Mouse (Mus musculus): ENCODE measurements around the gene Arid1b.

The Arid1b gene

GRCm38 (mm10) chr17:5215352-5215751 lies 221.2 kb downstream of the Arid1b start:
- DNase-seq (ENCODE audit: low read depth): no peak

GRCm38 (mm10) chr17:5216965-5217546 lies 222.9 kb downstream of the Arid1b start:
- DNase-seq (ENCODE audit: low read depth): no peak

- DNase-seq (ENCODE audit: low read depth): no peak
These were observed 224.0 kb downstream of the Arid1b start for GRCm38 (mm10) chr17:5217852-5218845.

- DNase-seq (ENCODE audit: low read depth): no peak
These were observed 224.9 kb downstream of the Arid1b start for GRCm38 (mm10) chr17:5218955-5219557.

GRCm38 (mm10) chr17:5221041-5221440 lies 226.9 kb downstream of the Arid1b start:
- DNase-seq (ENCODE audit: low read depth): no peak

GRCm38 (mm10) chr17:5221558-5221957 lies 227.4 kb downstream of the Arid1b start:
- no peak for DNase-seq (ENCODE audit: low read depth)

GRCm38 (mm10) chr17:5222827-5223226 lies 228.7 kb downstream of the Arid1b start:
- no peak for DNase-seq (ENCODE audit: low read depth)

- DNase-seq (ENCODE audit: low read depth): no peak
These were observed 230.8 kb downstream of the Arid1b start for GRCm38 (mm10) chr17:5224932-5225331.

- no peak for DNase-seq (ENCODE audit: low read depth)
These were observed 233.0 kb downstream of the Arid1b start for GRCm38 (mm10) chr17:5227136-5227535.

GRCm38 (mm10) chr17:5227950-5228615 lies 234.0 kb downstream of the Arid1b start:
- DNase-seq (ENCODE audit: low read depth): no peak

- DNase-seq (ENCODE audit: low read depth): no peak
These were observed 234.6 kb downstream of the Arid1b start for GRCm38 (mm10) chr17:5228616-5229250.

GRCm38 (mm10) chr17:5230063-5230462 lies 235.9 kb downstream of the Arid1b start:
- DNase-seq (ENCODE audit: low read depth): no peak

GRCm38 (mm10) chr17:5232180-5232579 lies 238.0 kb downstream of the Arid1b start:
- DNase-seq (ENCODE audit: low read depth): no peak

GRCm38 (mm10) chr17:5233991-5234390 lies 239.9 kb downstream of the Arid1b start:
- DNase-seq (ENCODE audit: low read depth): no peak

- DNase-seq (ENCODE audit: low read depth): no peak
These were observed 240.9 kb downstream of the Arid1b start for GRCm38 (mm10) chr17:5235057-5235456.

GRCm38 (mm10) chr17:5237765-5238164 lies 243.6 kb downstream of the Arid1b start:
- DNase-seq (ENCODE audit: low read depth): no peak

- DNase-seq (ENCODE audit: low read depth): peak; percentile 41
These were observed 244.5 kb downstream of the Arid1b start for GRCm38 (mm10) chr17:5238387-5239245.

- no peak for DNase-seq (ENCODE audit: low read depth)
These were observed 250.4 kb downstream of the Arid1b start for GRCm38 (mm10) chr17:5244526-5244925.

- DNase-seq (ENCODE audit: low read depth): no peak
These were observed 252.6 kb downstream of the Arid1b start for GRCm38 (mm10) chr17:5246688-5247087.

GRCm38 (mm10) chr17:5247247-5247646 lies 253.1 kb downstream of the Arid1b start:
- no peak for DNase-seq (ENCODE audit: low read depth)

GRCm38 (mm10) chr17:5247737-5248136 lies 253.6 kb downstream of the Arid1b start:
- DNase-seq (ENCODE audit: low read depth): no peak
